Mouse (Mus musculus) neural tube, embryonic 10.5 days (tissue): ENCODE results near the gene Cracr2a.
A peak's percentile ranks its signal among the peaks of the same experiment; 100 is the strongest.

Source experiments
- DNase-seq: peaks from one replicate; pipeline ENCODE4 v3.0.0-alpha.2; 2017; ENCODE audit warnings: low spot score; ENCODE audit errors: extremely low spot score

Cracr2a gene

DNA sequence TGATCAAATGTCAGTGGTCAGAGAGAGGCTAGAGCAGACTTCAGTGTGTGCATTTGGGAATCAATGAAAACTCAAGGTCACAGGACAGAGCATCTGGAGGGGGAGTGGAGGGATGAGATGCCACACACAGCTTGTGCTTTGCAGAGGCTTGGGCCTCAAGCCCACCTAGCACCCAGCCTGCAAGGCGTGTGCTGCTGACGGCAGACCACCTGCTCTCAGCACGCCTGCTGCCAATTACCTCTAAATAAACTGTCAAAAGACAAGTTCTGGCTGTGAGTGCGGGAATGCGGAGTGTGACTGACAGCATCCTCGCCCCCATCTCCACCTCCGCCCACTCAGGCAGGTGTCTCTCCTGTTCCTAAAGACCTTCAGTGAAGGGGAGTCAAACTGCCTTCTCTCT lies 131.2 kb downstream of the Cracr2a start:
- DNase-seq: no peak

DNA sequence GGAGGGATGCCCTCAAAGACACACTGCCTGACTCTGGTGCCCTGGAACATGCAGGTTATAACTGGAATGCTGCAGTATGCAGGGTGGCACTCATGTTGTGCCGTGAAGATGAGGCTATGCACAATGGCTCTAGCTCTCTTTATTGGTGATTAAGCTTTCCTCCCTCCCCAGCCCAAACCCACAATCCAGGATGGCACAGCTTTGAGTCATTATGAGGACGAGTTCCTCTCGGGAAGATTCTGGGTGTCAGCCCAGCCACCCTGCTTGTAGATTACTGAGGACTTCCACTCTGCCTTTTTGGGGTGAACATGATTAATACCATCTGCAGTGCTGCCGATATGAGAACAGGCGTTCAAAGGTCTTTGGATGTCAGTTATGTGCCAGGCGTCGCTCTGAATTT lies 132.5 kb downstream of the Cracr2a start:
- no peak for DNase-seq

DNA sequence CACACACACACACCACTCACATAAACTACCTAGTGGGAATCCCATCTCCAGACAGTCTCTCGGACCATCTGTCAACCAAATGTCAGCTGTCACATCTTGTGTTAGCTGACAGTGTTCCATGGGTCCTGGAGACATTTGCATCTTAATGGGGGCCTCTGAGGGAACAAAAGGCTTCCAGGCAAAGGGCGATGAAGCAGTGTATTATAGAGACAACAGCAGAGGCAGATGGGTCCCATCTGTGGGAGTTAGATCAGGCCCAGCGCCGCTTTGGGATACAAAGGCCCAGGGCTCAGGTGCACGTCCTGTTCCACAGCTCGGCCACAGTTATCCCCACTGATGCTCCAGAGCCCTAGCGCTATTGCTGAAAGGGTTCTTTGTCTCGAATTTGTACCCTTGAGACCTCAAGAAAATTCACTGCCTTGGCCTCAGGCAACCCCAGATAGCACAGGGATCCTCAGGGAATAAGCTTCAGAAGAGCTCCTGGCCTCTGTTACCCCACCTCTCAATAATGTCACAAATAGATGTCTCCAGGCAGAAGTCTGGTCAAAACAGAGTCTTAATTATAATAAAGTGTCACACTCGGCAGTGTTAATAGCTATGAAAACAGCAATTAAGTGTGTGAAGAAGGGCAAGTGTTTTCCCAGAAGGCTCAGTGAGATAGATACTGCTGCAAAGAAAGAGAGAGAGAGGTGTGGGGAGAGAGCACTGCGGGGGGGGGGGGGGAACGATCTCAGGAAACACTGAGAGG lies 140.1 kb downstream of the Cracr2a start:
- DNase-seq: peak; percentile 52

DNA sequence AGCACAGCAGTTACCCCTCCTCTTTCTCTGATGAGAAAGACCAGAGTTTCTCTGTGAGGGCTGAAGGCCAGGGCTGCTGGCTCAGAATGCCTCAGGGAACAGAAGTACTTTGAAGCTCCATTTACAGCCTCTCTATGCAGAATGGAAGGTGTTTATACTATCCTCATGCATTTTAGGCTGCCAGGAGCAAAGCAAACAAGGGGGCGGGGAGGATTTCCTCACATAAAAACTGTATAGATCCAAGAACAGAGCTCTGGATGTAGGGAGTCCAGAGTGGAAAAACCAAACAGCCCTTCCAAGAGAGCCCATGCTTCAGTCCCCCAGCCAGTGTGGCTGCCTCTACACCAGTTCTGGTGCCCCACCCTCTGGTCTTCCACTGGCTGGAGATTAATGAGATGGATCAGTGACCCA lies 147.1 kb downstream of the Cracr2a start:
- no peak for DNase-seq

DNA sequence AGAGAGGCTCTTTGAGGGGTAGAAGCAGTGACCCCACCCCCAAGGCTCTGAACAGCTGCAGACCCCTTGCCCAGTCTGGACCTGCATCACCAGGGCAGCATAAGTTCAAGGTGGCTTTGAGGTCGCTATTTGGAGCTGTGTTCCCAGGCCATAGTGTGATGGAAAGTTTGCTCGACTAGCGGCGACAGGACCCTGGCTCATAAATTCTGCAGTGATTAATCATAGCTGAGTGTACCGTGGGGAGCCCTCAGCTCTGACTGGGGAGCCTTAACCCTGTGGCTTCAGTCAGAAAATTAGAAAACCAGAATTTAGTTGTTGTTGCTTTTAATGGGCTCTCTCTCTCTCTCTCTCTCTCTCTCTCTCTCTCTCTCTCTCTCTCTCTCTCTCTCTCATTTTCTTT lies 153.8 kb downstream of the Cracr2a start:
- no peak for DNase-seq

DNA sequence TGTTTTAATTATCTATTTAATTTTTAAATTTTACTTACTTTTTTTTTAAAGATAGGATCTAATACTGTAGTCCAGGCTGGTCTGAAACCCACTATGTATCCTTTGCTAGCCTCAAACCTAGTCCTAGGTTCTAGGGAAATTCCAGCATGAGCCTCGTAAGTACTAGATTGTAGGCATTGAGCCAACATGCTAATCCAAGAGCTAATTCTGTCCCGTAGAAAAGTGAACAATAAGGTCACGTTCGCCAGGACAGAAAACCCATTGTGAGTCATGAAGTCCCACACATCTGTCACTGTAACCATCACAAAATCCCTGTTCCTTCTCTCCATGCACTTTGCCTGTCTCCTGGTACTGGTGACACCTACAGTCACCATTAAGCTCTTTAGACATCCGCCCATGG lies 154.3 kb downstream of the Cracr2a start:
- no peak for DNase-seq

DNA sequence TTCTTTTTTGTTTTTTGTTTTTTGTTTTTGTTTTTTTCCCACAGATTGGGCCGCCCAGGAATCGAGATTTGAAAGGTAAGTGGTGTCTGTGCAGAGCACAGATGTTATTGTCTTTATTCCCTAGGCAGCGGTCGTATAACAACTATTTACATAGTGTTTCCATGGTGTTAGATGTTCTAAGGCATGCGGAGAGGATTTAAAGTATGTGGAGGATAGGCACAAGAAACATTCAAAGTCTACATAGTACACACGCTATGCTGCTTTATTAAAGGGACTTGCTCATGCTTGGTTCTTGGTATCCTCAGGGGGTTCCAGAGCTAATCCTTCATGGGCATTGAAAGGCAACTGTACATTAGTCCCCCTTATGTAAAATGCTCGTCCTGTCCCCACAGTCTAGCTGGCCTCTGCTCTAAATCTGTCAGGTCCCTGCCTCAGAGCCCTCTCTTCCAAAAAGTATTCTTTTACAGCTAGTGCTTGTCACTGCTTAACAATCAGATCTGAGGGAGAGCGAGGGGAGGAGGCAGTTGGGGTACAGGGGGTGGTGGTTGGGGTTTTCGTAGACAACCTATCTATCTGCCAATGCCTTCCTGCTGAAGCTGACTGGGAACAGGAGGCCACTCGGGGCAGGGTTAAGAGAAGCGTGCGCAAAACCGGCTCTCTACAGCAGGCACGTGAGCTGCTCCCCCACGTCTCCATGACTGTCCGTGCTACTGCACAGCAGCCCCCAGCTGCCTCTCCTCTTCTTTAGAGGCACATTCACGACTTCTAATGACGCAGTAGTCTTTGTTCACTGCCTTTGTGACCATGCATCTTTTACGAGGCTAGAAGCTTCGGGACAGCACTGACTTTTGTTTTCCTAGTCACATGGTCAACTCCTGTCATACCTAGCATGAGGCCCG lies 156.3 kb downstream of the Cracr2a start:
- DNase-seq: peak; percentile 53

DNA sequence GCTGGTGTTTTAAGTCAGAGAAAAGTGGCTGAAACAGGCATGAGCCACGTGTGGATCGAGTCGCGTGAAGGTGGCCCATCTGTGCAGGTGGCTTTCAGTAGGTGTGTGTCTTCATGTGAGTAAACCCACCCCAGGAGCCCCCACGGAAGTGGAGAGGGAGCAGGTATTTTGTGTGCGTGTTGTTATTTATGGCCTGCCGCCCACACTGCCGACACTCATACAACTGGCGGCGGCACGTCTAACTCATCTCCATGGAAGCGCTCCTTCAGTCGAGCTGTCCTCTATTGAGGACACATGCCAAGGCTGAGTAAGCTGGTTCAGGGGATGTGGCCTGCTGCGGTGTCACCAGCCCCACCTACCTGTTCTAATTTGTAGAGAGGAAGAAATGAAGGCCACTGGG lies 158.7 kb downstream of the Cracr2a start:
- DNase-seq: no peak

DNA sequence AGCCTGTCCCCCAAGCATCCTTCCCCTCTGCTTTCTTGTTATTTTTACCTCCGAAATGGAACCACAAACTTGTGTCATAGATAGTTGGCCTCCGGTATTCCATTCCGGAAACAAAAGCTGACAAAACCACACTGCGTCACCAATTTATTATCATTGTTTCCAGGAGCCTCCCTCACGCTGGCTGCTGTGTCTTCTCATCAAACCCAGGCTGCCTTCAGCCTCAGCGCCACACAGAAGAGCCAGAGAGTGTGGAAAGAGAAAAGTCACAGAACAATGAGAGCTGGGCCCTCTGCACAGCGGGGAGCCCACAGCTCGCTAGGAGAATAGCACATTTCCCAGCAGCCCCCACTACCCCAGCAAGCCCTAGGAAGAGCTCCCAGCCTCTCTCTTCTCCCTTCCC lies 162.0 kb downstream of the Cracr2a start:
- no peak for DNase-seq
